Mouse (Mus musculus) G1E-ER4 (cell line): ENCODE results near the gene Tsacc. TPM values are rescaled to one million over a fixed set of nuclear protein-coding genes. Genes with fewer than 3 reads are reported as not detected.

Source experiments
- GATA1 ChIP-seq: IDR thresholded peaks from one replicate; pipeline ENCODE4 v1.8.0; 2012; ENCODE audit warnings: low read length, inconsistent platforms
- polyA plus RNA-seq: library from polyadenylated mRNA; stranded (reverse); fragments of >175 nt; gene quantifications from 2 replicates; pipeline ENCODE4 v1.2.3, GENCODE M21; 2012

The Tsacc gene
- polyA plus RNA-seq, 1 experiment, result 1.1 TPM

DNA sequence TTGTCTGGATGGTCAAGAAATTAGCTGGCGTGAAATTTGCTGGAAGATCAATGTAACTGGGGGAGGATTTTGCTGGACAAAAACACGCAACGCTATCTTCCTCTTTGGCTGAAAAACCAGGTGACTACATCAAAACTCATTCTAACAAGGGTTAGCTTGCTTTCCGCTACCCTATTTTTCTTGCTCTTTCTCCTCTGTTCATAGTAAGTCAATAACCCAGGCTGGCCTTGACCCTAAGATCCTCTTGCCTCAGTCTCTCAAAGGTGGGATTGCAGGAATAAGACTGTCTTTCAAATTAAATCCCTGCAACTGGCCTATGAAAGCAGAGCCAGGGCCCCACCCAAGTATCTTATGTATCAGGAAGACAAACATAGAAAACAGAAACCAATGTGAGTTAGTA lies 9.7 kb downstream of the Tsacc start, which contains the start of gene Gm38392:
Gm38392 (minus strand) TSS at position 101 of the 400 bp plus-strand sequence.
- no peak for TF ChIP-seq GATA1

- TF ChIP-seq GATA1, result no peak
Observed at GRCm38 (mm10) chr3:88280035-88280434, 16.8 kb downstream of the Tsacc start.

DNA sequence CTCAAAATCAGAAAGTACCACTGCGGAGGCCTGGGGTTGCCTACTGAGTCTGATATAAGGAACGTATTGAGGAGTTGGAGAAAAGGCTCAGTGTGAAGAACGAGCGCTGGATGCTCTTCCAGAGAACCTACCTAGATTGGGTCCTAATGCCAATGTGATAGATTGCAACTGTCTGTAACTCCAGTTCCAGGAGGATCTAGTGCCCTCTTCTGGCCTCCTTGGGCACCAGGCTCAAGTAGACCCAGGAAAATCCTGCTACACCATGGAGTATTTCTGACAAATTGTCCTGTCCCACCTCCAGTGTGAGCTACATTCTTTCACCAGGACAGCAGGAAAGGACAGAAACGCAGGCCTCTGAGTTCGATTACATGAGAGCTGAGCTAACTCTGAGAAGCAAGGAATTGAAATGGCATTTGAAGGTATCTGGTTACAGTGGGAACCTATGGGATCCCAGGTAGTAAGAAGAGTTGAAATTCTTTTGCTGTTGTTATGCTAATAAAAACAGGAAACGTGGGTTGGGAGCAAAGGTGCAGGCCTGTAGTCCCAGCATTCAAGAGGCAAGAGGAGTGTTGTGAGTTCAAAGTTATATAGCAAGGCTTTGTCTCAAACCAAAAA lies 20.2 kb downstream of the Tsacc start:
- no peak for TF ChIP-seq GATA1

DNA sequence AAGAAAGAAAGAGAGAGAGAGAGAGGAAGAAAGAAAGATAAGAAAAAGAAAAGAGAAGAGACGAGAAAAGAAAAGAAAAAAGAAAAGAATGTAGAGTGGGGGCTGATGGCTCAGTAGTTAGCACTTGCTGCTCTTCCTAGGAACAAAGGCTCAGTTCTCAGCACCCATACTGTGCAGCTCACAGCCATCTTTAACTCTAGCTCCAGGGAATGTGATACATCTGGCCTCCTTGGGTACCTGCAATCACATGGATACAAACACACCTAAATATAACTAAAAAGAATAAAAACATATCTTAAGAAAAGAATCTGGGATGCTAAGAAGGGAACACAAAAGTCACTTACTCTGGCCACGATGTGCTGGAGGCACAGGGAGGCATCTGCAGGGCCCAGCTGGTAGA lies 20.7 kb downstream of the Tsacc start:
- TF ChIP-seq GATA1, result no peak

- no peak for TF ChIP-seq GATA1
Observed at GRCm38 (mm10) chr3:88274002-88274401, 22.8 kb downstream of the Tsacc start.

DNA sequence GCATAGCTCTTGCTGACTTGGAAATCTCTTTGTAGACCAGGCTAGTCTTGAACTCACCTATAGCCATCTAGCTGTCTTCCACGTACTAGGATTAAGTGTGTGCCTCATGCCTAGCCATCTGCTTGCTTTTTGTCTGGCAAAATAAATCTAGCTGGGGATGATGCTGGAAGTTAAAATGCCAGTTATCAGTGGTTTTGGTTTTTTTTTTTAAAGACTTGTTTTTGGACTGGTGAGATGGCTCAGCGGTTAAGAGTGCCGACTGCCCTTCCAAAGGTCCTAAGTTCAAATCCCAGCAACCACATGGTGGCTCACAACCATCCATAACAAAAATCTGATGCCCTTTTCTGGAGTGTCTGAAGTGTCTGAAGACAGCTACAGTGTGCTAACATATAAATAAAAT lies 24.9 kb downstream of the Tsacc start:
- no peak for TF ChIP-seq GATA1

- TF ChIP-seq GATA1, result no peak
Observed at GRCm38 (mm10) chr3:88268991-88269390, 27.8 kb downstream of the Tsacc start.

DNA sequence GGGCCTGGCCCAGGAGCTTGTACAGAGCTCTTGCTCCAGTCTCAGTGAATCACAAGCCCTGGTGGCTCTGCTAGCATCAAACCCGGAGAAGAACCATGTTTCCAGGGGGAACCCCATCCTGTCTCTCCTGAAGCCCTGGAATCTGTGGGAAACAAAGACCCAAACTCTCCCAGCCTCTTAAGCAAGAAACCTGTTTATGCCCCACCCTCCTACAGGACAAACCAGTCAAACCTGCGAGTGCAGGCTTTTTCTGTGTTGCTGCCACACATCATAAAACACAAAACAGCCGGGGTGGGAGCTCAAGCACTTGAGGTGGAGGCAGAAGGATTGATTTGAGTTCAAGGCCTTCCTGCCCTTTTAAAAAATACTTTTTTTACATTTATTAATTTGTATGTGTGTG lies 34.5 kb downstream of the Tsacc start:
- no peak for TF ChIP-seq GATA1

- TF ChIP-seq GATA1, result no peak
Observed at GRCm38 (mm10) chr3:88256382-88256781, 40.4 kb downstream of the Tsacc start.

DNA sequence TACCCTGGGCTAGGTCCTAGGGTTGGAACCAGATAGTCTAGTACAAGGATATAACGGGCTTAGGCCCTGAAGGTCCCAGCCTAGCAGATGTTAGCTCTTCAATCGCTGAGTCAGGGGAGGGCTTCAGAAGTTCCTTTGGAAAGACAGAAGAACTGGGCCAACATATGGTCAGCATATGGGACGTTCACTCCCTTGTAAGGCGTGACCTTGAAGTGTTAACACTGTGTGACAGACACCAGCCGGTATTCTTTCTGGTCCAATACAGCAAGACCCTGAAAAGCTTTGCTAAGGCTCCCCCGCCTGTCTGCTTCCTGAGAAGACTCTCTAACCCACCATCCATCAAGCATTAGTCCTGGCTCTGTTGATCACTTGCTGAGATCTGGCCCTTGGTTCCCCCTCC lies 40.8 kb downstream of the Tsacc start:
- no peak for TF ChIP-seq GATA1

DNA sequence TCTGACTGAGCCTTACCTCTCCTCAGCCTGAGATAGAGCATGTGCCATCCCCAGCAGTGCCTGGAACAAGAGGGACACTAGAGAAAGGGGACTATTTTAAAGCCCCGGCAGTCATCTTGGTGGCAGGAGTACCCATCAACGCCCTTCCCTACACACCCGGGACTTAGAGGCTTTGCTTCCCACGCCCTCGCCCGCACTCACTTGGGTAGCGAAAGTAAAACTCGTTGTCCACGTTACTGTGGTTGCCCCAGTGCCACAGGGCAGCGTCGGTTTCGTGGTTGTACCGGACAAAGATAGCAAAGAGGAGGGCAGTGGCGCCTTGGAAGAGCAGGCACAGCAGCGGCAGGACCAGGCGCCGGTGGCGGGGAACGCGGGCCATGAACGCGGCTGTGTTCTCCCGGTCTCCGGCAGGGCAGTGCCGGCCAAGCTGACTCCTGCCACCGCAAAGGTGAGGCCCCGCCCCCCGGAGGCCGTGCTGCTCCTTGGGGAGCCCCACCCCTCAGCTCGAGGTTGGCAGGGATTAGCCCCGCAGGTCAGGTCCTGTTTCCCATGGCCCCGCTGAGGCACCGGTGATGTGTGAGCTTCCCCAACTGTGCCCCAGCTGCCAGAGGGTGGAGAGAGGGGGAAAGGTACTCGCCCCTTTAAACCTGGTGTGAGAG lies 42.4 kb downstream of the Tsacc start, which contains the start of gene Rhbg:
Rhbg (minus strand) TSS at position 442 of the 659 bp plus-strand sequence.
- TF ChIP-seq GATA1, result no peak

GRCm38 (mm10) chr3:88252739-88253138 lies 44.1 kb downstream of the Tsacc start:
- no peak for TF ChIP-seq GATA1

DNA sequence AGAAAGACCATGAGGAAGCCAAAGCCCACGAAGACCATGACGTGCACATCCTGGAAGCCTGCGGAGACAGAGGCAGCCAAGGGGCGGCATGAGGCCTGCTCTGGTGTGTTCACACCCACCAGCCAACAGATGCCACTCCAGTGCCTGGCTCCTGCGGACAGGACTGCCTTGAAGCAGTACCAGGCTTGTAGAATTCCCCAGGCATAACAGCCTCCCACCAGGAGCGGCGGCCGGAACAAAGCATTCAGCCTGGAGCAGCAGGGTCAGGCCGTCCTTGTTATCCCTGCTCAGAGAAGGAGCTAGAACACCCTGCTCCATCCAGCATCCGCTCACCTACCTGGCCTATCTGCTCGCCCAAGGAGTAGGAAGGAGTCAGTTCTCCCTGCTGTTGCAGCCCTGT lies 48.4 kb downstream of the Tsacc start:
- TF ChIP-seq GATA1, result no peak

DNA sequence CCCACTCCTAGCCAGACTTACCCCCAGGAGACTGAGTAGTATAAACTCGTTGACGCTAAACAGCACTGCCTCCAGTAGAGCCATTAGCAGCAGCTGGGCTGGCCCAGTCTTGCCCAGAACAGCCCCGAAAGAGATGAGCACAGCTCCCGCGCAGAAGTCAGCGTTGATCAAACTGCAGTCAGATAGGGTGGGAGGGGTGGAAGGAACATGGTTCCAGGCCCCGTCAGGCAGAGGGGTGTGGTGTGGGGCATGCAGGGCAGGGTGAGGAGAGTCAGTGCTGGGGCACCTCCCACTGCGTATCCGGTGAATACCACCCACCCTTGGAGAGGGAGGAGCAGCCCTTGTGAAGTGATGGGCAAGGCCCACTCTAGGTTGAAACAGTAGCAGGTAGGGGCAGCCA lies 49.1 kb downstream of the Tsacc start:
- no peak for TF ChIP-seq GATA1

GRCm38 (mm10) chr3:88245811-88246210 lies 51.0 kb downstream of the Tsacc start:
- no peak for TF ChIP-seq GATA1

DNA sequence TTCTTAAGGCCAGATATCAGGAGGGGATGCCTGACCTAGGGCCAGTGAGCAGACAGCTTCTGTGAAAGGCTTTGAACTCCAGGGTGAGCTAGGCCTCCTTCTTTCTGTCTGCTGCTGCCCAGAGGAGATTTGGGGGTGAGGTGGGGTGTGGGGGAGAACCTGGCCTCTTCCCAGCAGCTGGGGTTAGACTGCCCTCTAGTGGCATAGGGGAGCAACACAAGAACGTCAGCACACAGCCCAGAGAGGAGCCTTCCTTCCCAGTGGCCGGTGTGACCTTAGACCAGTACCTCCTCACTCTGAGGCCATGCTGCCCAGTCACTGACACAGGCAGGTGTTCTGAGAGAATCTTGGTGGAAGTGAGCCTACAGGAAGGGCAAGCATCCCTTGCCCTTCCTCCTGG lies 52.7 kb downstream of the Tsacc start:
- TF ChIP-seq GATA1, result no peak

- no peak for TF ChIP-seq GATA1
Observed at GRCm38 (mm10) chr3:88242531-88242930, 54.3 kb downstream of the Tsacc start.

DNA sequence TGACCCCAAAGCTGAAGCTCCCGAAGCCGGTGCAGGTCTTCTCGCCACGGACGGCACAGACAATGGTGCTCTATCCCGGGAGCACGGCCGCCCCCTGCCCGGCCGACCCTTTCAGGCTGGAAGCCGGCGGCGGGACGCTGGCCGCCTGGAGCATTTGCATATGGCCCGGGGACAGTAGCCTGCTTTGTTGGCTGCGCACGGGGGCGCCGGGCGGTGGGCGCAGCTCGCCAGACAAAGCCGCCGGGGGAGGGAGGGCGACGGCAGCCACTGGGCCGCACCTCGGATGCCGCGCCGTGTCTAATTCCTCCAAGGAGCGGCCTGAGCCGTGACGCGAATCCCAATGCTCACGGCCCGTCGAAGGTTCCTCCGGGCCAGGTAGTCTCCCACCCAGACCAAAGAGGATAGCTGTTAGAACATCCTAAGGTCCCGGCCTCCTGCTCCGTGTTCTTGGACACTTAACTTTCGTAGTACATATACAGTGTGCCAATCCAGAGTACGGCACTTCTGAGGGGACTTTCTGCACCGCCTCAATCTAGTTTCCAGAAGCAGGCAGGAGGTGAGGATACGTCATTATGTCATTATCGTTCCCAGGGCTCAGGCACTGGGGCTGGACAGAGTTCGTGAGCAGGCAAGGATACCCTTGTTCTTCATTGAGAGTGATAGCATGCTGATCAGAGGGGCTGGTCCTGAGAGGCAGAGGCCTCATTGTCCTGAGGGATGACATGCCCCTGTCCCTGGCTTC lies 55.6 kb downstream of the Tsacc start:
- TF ChIP-seq GATA1, result no peak
